Comparison of ENCODE assay signal across 8 mouse cellular contexts in genomic region chr4:156077499-156078301, GRCm38 (mm10). TPM values are rescaled to one million over a fixed set of nuclear protein-coding genes. Genes with fewer than 3 reads are reported as not detected.
DNase-seq lines count a peak whose midpoint lies in the region; ATAC-seq and TF ChIP-seq lines count a peak whose summit lies in the region.

No protein-coding gene starts in this region.

- H3K27me3 ChIP-seq in hindbrain, embryonic 14.5 days (ENCODE audit: control insufficient read depth, insufficient read depth, low read length): peaks cover 16% of the 10 kb centered on the region
- no peaks in the 10 kb centered on the region for H3K27me3 ChIP-seq in liver, adult 2 months (ENCODE audit: control insufficient read depth, insufficient read depth, low read length)
- H3K27me3 ChIP-seq in midbrain, embryonic 16.5 days (ENCODE audit: control insufficient read depth, insufficient read depth, low read depth, low read length): peaks cover 21% of the 10 kb centered on the region
- no peaks in the 10 kb centered on the region for H3K27me3 ChIP-seq in stomach, postnatal 0 days (ENCODE audit: control insufficient read depth, insufficient read depth, low read length)

- WGBS in hindbrain, embryonic 14.5 days: 1% methylated on average over 58 of the region's 58 CpGs
- WGBS in liver, adult 2 months: 3% methylated on average over 58 of the region's 58 CpGs
- WGBS in midbrain, embryonic 16.5 days: under 1% methylated on average over 58 of the region's 58 CpGs
- under 1% methylated on average over 55 of the region's 58 CpGs for WGBS in stomach, postnatal 0 days

- no peak for TF ChIP-seq POLR2A in embryonic fibroblast, embryonic 13.5 days (IDR thresholded peaks at IDR 0.05; ENCODE audit: low read depth, low read length)
- TF ChIP-seq POLR2A in liver, adult 2 months (IDR thresholded peaks at IDR 0.05; ENCODE audit: extremely low read depth, insufficient read depth, low read length): no peak

- no peak overlapping the region for H3K27ac ChIP-seq in embryonic fibroblast, embryonic 13.5 days (ENCODE audit: insufficient read depth, low read length)
- no peak overlapping the region for H3K27ac ChIP-seq in hindbrain, embryonic 14.5 days
- no peak overlapping the region for H3K27ac ChIP-seq in liver, adult 2 months (replicated peaks; ENCODE audit: insufficient read depth, low read depth, low read length)
- no peak overlapping the region for H3K27ac ChIP-seq in midbrain, embryonic 16.5 days (ENCODE audit: low read length)
- H3K27ac ChIP-seq in stomach, postnatal 0 days (replicated peaks): peak overlapping the region; percentile 96

- peak; percentile 66 for DNase-seq in 416B (ENCODE audit: low read depth)
- DNase-seq in adrenal gland, adult 2 months: peak; percentile 16
- DNase-seq in hindbrain, embryonic 14.5 days (ENCODE audit: low spot score): no peak
- DNase-seq in liver, adult 2 months (ENCODE audit: extremely low read depth, low read depth, low spot score): no peak
- peak; percentile 94 for DNase-seq in stomach, postnatal 0 days (ENCODE audit: low spot score)
- DNase-seq in right cerebral cortex, postnatal 25 days: no peak

- no peaks in the 10 kb centered on the region for H3K79me2 ChIP-seq in liver, adult 2 months (ENCODE audit: control insufficient read depth, insufficient read depth, low read length)

- H3K4me1 ChIP-seq in embryonic fibroblast, embryonic 13.5 days (ENCODE audit: control insufficient read depth, insufficient read depth, low read length): no peaks in the 10 kb centered on the region
- H3K4me1 ChIP-seq in hindbrain, embryonic 14.5 days (replicated peaks; ENCODE audit: control insufficient read depth, insufficient read depth, low read length): peaks cover 8% of the 10 kb centered on the region; the same call in 1 of the 2 replicates
- no peaks in the 10 kb centered on the region for H3K4me1 ChIP-seq in liver, adult 2 months (ENCODE audit: control insufficient read depth, insufficient read depth, low read length)
- H3K4me1 ChIP-seq in midbrain, embryonic 16.5 days (ENCODE audit: control insufficient read depth, insufficient read depth, low read length): peaks cover 6% of the 10 kb centered on the region; the same call in 1 of the 2 replicates
- H3K4me1 ChIP-seq in stomach, postnatal 0 days (replicated peaks; ENCODE audit: control insufficient read depth, insufficient read depth): peaks cover 7% of the 10 kb centered on the region; the same call in 1 of the 2 replicates

- 0 out of 2 replicates have a peak, but pooled peaks have one; percentile 46 for ATAC-seq in hindbrain, embryonic 14.5 days (ENCODE audit: low FRiP score)
- no peak for ATAC-seq in midbrain, embryonic 16.5 days
- peak; percentile 92 for ATAC-seq in stomach, postnatal 0 days (ENCODE audit: low FRiP score, low TSS enrichment)

- H3K9me3 ChIP-seq in hindbrain, embryonic 14.5 days (ENCODE audit: control insufficient read depth, low read length): no peaks in the 10 kb centered on the region
- no peaks in the 10 kb centered on the region for H3K9me3 ChIP-seq in midbrain, embryonic 16.5 days (replicated peaks; ENCODE audit: control insufficient read depth, low read length, poor library complexity, severe bottlenecking)
- H3K9me3 ChIP-seq in stomach, postnatal 0 days (ENCODE audit: control insufficient read depth, low read length): no peaks in the 10 kb centered on the region

- peak overlapping the region; percentile 64 for H3K4me2 ChIP-seq in hindbrain, embryonic 14.5 days (replicated peaks)
- peak overlapping the region; percentile 67 for H3K4me2 ChIP-seq in midbrain, embryonic 16.5 days (ENCODE audit: low read length)
- peak overlapping the region; percentile 69 for H3K4me2 ChIP-seq in stomach, postnatal 0 days (replicated peaks; ENCODE audit: low read depth)

- peak overlapping the region; percentile 10; the same call in 1 of the 2 replicates for H3K4me3 ChIP-seq in embryonic fibroblast, embryonic 13.5 days (ENCODE audit: insufficient read depth, low read length)
- H3K4me3 ChIP-seq in hindbrain, embryonic 14.5 days (replicated peaks; ENCODE audit: low read length): peak overlapping the region; percentile 33
- peak overlapping the region; percentile 64 for H3K4me3 ChIP-seq in liver, adult 2 months (ENCODE audit: insufficient read depth, low read depth, low read length)
- peak overlapping the region; percentile 37 for H3K4me3 ChIP-seq in midbrain, embryonic 16.5 days (ENCODE audit: low read depth, low read length)
- H3K4me3 ChIP-seq in stomach, postnatal 0 days (ENCODE audit: low read depth, low read length): peak overlapping the region; percentile 40

- TF ChIP-seq CTCF in embryonic fibroblast, embryonic 13.5 days (IDR thresholded peaks at IDR 0.05; ENCODE audit: borderline replicate concordance, insufficient read depth, low read length): no peak
- TF ChIP-seq CTCF in liver, adult 2 months (IDR thresholded peaks at IDR 0.05; ENCODE audit: low read depth, low read length): 0 out of 2 replicates have a peak, but pooled peaks have one; percentile 16
- TF ChIP-seq CTCF in stomach, postnatal 0 days (IDR thresholded peaks at IDR 0.05; ENCODE audit: low read depth): peak; percentile 52

- no peaks in the 10 kb centered on the region for H3K36me3 ChIP-seq in hindbrain, embryonic 14.5 days (replicated peaks; ENCODE audit: control insufficient read depth, insufficient read depth)
- no peaks in the 10 kb centered on the region for H3K36me3 ChIP-seq in liver, adult 2 months (ENCODE audit: control insufficient read depth, insufficient read depth, low read length)
- H3K36me3 ChIP-seq in midbrain, embryonic 16.5 days (ENCODE audit: control insufficient read depth, insufficient read depth, low read length): no peaks in the 10 kb centered on the region
- no peaks in the 10 kb centered on the region for H3K36me3 ChIP-seq in stomach, postnatal 0 days (ENCODE audit: control insufficient read depth, insufficient read depth, low read length)

- TF ChIP-seq EP300 in stomach, postnatal 0 days (optimal IDR thresholded peaks at IDR 0.05): no peak

- peak overlapping the region; percentile 49 for H3K9ac ChIP-seq in hindbrain, embryonic 14.5 days
- peak overlapping the region; percentile 68 for H3K9ac ChIP-seq in liver, adult 2 months (ENCODE audit: low read depth, low read length)
- peak overlapping the region; percentile 55 for H3K9ac ChIP-seq in midbrain, embryonic 16.5 days (ENCODE audit: low read depth, low read length)
- peak overlapping the region; percentile 66 for H3K9ac ChIP-seq in stomach, postnatal 0 days (ENCODE audit: low read length)

RNA-seq across cellular contexts. Expression of gene Ttll10, which starts 18.5 kb away (rescaled TPM):
- total RNA-seq in adrenal gland, adult 2 months (2021): under 1 TPM in 1 of 2 experiments, not detected in 1; 0.21 TPM
- polyA plus RNA-seq in adrenal gland, adult 2 months (2012; rRNA removed): 0.13 and 0.19 TPM in 2 replicates
- not detected in 2 replicates for polyA plus RNA-seq in embryonic fibroblast, embryonic 13.5 days (2011; ENCODE audit: insufficient read length, low read depth, missing spikeins)
- 0.11 TPM in 1 of 2 replicates, not detected in the other for polyA plus RNA-seq in hindbrain, embryonic 14.5 days (2014; fragmentation: Nextera tagmentation; extraction: Ambion mirVana)
- 0.37 TPM in 1 of 2 replicates, not detected in the other for total RNA-seq in liver, adult 2 months (2014; rRNA removed)
- polyA plus RNA-seq in liver, adult 2 months (2012; rRNA removed): 0.11 and 0.12 TPM in 2 replicates
- polyA plus RNA-seq in midbrain, embryonic 16.5 days (2015; fragmentation: Nextera tagmentation; extraction: Ambion mirVana): not detected in 2 replicates
- 2.7 TPM in 2 replicates for polyA plus RNA-seq in stomach, postnatal 0 days (2015; fragmentation: Nextera tagmentation; extraction: Ambion mirVana)

RNA-seq across cellular contexts. Expression of gene 9430015G10Rik, which starts 32.1 kb away (rescaled TPM):
- total RNA-seq in adrenal gland, adult 2 months (2021): 1 to 10 TPM; 5.7 to 9.6 TPM
- polyA plus RNA-seq in adrenal gland, adult 2 months (2012; rRNA removed): 14.6 and 15.6 TPM in 2 replicates
- polyA plus RNA-seq in embryonic fibroblast, embryonic 13.5 days (2011; ENCODE audit: insufficient read length, low read depth, missing spikeins): 15.0 and 22.1 TPM in 2 replicates
- 29.1 and 30.5 TPM in 2 replicates for polyA plus RNA-seq in hindbrain, embryonic 14.5 days (2014; fragmentation: Nextera tagmentation; extraction: Ambion mirVana)
- 3.8 and 4.5 TPM in 2 replicates for total RNA-seq in liver, adult 2 months (2014; rRNA removed)
- 3.7 and 9.1 TPM in 2 replicates for polyA plus RNA-seq in liver, adult 2 months (2012; rRNA removed)
- polyA plus RNA-seq in midbrain, embryonic 16.5 days (2015; fragmentation: Nextera tagmentation; extraction: Ambion mirVana): 34.3 and 38.6 TPM in 2 replicates
- 4.9 and 5.4 TPM in 2 replicates for polyA plus RNA-seq in stomach, postnatal 0 days (2015; fragmentation: Nextera tagmentation; extraction: Ambion mirVana)

RNA-seq across cellular contexts. Expression of gene Tnfrsf18, which starts 51.7 kb away (rescaled TPM):
- total RNA-seq in adrenal gland, adult 2 months (2021): under 1 TPM in 1 of 2 experiments, not detected in 1; 0.38 TPM
- 0.30 and 0.61 TPM in 2 replicates for polyA plus RNA-seq in adrenal gland, adult 2 months (2012; rRNA removed)
- 1.4 TPM in 1 of 2 replicates, not detected in the other for polyA plus RNA-seq in embryonic fibroblast, embryonic 13.5 days (2011; ENCODE audit: insufficient read length, low read depth, missing spikeins)
- polyA plus RNA-seq in hindbrain, embryonic 14.5 days (2014; fragmentation: Nextera tagmentation; extraction: Ambion mirVana): 1.9 and 2.3 TPM in 2 replicates
- 0.94 TPM in 1 of 2 replicates, not detected in the other for total RNA-seq in liver, adult 2 months (2014; rRNA removed)
- polyA plus RNA-seq in liver, adult 2 months (2012; rRNA removed): 0.41 and 0.81 TPM in 2 replicates
- 2.0 and 2.4 TPM in 2 replicates for polyA plus RNA-seq in midbrain, embryonic 16.5 days (2015; fragmentation: Nextera tagmentation; extraction: Ambion mirVana)
- 2.2 and 3.3 TPM in 2 replicates for polyA plus RNA-seq in stomach, postnatal 0 days (2015; fragmentation: Nextera tagmentation; extraction: Ambion mirVana)

RNA-seq across cellular contexts. Expression of gene Rnf223, which starts 52.6 kb away (rescaled TPM):
- total RNA-seq in adrenal gland, adult 2 months (2021): under 1 TPM; 0.17 TPM
- polyA plus RNA-seq in adrenal gland, adult 2 months (2012; rRNA removed): 0.34 and 0.46 TPM in 2 replicates
- polyA plus RNA-seq in embryonic fibroblast, embryonic 13.5 days (2011; ENCODE audit: insufficient read length, low read depth, missing spikeins): not detected in 2 replicates
- polyA plus RNA-seq in hindbrain, embryonic 14.5 days (2014; fragmentation: Nextera tagmentation; extraction: Ambion mirVana): 0.59 and 0.81 TPM in 2 replicates
- not detected in 2 replicates for total RNA-seq in liver, adult 2 months (2014; rRNA removed)
- 0.17 TPM in 1 of 2 replicates, not detected in the other for polyA plus RNA-seq in liver, adult 2 months (2012; rRNA removed)
- 0.54 and 0.75 TPM in 2 replicates for polyA plus RNA-seq in midbrain, embryonic 16.5 days (2015; fragmentation: Nextera tagmentation; extraction: Ambion mirVana)
- polyA plus RNA-seq in stomach, postnatal 0 days (2015; fragmentation: Nextera tagmentation; extraction: Ambion mirVana): 7.6 and 7.7 TPM in 2 replicates

Comparison
In these comparisons a context has a peak if more than half of its experiments do, and no peak if none do; other contexts are left out.
1. DNase-seq: peak in 416B (single experiment), adrenal gland, adult 2 months (single experiment) and stomach, postnatal 0 days (single experiment); none in hindbrain, embryonic 14.5 days (single experiment), liver, adult 2 months (single experiment) and right cerebral cortex, postnatal 25 days (single experiment).
2. H3K4me3 ChIP-seq: peak in every context shown above with its lines; median percentile 64 in liver, adult 2 months; 40 in stomach, postnatal 0 days; 37 in midbrain, embryonic 16.5 days; 33 in hindbrain, embryonic 14.5 days; 10 in embryonic fibroblast, embryonic 13.5 days.
3. Peak in every context shown above with its lines, with median percentiles within 50 percentile points of each other: H3K4me2 ChIP-seq and H3K9ac ChIP-seq.